1 mouse cellular context compared by ENCODE assay signal in the genomic region with DNA sequence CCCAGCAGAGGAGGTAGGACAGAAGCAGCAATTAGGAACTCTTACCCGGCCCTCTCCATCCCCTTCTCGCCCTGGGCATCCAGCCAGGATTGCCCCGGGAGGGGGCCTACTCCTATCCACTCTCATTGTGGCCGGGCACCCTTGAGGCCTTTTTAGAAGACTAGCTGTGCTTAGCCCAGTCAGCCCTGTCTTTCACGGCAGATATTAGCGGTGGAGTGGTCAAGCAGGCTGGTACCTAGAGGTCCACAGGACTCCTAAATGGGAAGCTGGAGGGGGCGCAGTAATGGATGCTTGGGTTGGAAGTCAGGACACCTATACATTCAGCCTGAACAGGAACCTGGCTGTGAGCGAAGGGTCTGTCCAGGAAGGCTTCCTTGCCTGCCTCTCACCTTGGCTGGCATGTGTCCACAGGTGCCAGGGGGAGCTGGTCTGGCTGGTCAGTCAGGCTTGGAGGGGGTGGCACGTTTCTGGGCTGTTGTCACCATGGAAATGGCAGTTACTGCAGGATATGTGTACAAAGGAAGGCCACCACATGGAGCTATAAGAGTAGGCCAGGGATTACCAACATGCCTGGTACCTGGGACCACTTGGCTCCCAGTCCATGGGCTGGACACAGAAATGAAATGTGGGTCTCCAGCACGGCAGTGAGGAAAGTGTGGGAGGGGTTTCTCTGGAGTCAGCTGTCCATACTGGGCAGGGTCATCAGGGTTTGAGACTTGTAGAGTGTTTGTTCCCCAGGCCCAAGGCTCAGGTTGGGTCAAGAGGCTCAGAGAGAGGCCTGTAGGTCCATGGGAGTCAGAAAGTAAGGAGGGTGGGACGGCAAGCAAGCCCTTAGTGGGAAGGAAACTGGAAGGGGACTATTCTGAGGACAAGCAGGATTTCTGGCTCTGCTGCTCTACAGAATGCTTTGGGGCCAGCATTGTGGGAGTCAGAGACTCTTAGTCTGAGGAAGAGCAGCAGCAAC.
TF ChIP-seq lines count a peak whose summit lies in the region.

No protein-coding gene starts in this region.

TF ChIP-seq in CH12.LX, 34 proteins besides CTCF, POLR2A, EP300 and RAD21:
- TF ChIP-seq SMC3 (IDR thresholded peaks at IDR 0.05; ENCODE audit: low read depth, low read length) (no peak), JUND (conservative IDR thresholded peaks at IDR 0.05; ENCODE audit: low read depth, low read length) (no peak)
